Mouse (Mus musculus) MEL (cell line): ENCODE results near the gene Tigd2. TPM values are rescaled to one million over a fixed set of nuclear protein-coding genes. Genes with fewer than 3 reads are reported as not detected.

Experiments used
- DNase-seq: peaks from one replicate; pipeline ENCODE4 v3.0.0; 2011; ENCODE audit warnings: low read depth, low spot score
- H3K27ac ChIP-seq: 2 replicates; pipeline ENCODE4 v1.5.1; 2012; ENCODE audit warnings: low read depth, mild to moderate bottlenecking, control low read depth, low read length, moderate library complexity; ENCODE audit not compliant: control insufficient read depth
- H3K27me3 ChIP-seq, 2 experiments: fragments of 150-350 bp in 1 of 2; sonication (generic) in 1 of 2; 2 replicates each; pipeline ENCODE4 v1.6.1; 2012; ENCODE audit warnings: low read length in 2 of 2, mild to moderate bottlenecking in 2 of 2, improper control_type of control experiment in 1 of 2, moderate library complexity in 1 of 2; ENCODE audit not compliant: insufficient read depth in 2 of 2, control insufficient read depth in 1 of 2
- H3K36me3 ChIP-seq, 2 experiments: 2 replicates each; pipeline ENCODE4 v1.6.1; 2012 to 2014; ENCODE audit warnings: low read length in 2 of 2, improper control_type of control experiment in 1 of 2, inconsistent platforms in 1 of 2, mild to moderate bottlenecking in 1 of 2; ENCODE audit not compliant: insufficient read depth in 2 of 2, control insufficient read depth in 1 of 2
- H3K4me1 ChIP-seq, 2 experiments: fragments of 150-350 bp in 1 of 2; sonication (generic) in 1 of 2; 2 replicates each; pipeline ENCODE4 v1.6.1; 2012; ENCODE audit warnings: low read length in 2 of 2, improper control_type of control experiment in 1 of 2, mild to moderate bottlenecking in 1 of 2; ENCODE audit not compliant: insufficient read depth in 2 of 2, control insufficient read depth in 1 of 2
- H3K4me3 ChIP-seq, 2 experiments: fragments of 150-350 bp in 1 of 2; sonication (generic) in 1 of 2; 2 replicates each; pipeline ENCODE4 v1.5.1; 2012; ENCODE audit warnings: low read depth in 2 of 2, low read length in 2 of 2, mild to moderate bottlenecking in 2 of 2, moderate library complexity in 2 of 2, control low read depth in 1 of 2, improper control_type of control experiment in 1 of 2; ENCODE audit not compliant: control insufficient read depth in 1 of 2, insufficient read depth in 1 of 2
- H3K79me2 ChIP-seq: 2 replicates; pipeline ENCODE4 v1.6.1; 2012; ENCODE audit warnings: mild to moderate bottlenecking, low read length, moderate library complexity; ENCODE audit not compliant: control insufficient read depth, poor library complexity, insufficient read depth
- H3K9ac ChIP-seq: 2 replicates; pipeline ENCODE4 v1.6.1; 2012; ENCODE audit warnings: low read depth, mild to moderate bottlenecking, control low read depth, low read length, moderate library complexity; ENCODE audit not compliant: control insufficient read depth, poor library complexity, severe bottlenecking
- H3K9me3 ChIP-seq: fragments of 150-350 bp; sonication (generic); replicated peaks from 2 replicates; pipeline ENCODE4 v1.6.1; 2012; ENCODE audit warnings: mild to moderate bottlenecking, low read length, improper control_type of control experiment, moderate library complexity; ENCODE audit not compliant: insufficient read depth
- MXI1 ChIP-seq: IDR thresholded peaks from 2 replicates; pipeline ENCODE4 v1.6.1; 2011; ENCODE audit warnings: mild to moderate bottlenecking, low read depth, low read length, improper control_type of control experiment
- RAD21 ChIP-seq: IDR thresholded peaks from 2 replicates; pipeline ENCODE4 v1.6.1; 2011; ENCODE audit warnings: mild to moderate bottlenecking, low read depth, low read length, improper control_type of control experiment
- TCF12 ChIP-seq: IDR thresholded peaks from 2 replicates; pipeline ENCODE4 v1.6.1; 2014; ENCODE audit warnings: low read depth, mild to moderate bottlenecking, inconsistent platforms, low read length, improper control_type of control experiment, moderate library complexity
- UBTF ChIP-seq: IDR thresholded peaks from 2 replicates; pipeline ENCODE4 v1.6.1; 2012; ENCODE audit warnings: low read depth, mild to moderate bottlenecking, inconsistent platforms, low read length, improper control_type of control experiment, moderate library complexity, borderline replicate concordance; ENCODE audit not compliant: insufficient read depth
- polyA plus RNA-seq, 2 experiments: library from polyadenylated mRNA; stranded (reverse) in 1 of 2; unstranded in 1 of 2; fragments of >175 nt in 1 of 2; fragments of >200 nt in 1 of 2; gene quantifications; 2 replicates each; pipeline versions ENCODE4 v1.2.1 to v1.2.4; 2012; ENCODE audit warnings: low replicate concordance in 2 of 2, low read depth in 1 of 2; ENCODE audit not compliant: insufficient read length in 2 of 2, insufficient read depth in 1 of 2, missing spikeins in 1 of 2
- total RNA-seq: library from RNA; depleted of rRNA; stranded (reverse); fragments of 300-350 nt; gene quantifications from 2 replicates; pipeline ENCODE4 v1.2.3, GENCODE M21; 2012; rRNA removed

Tigd2 gene
- total and polyA plus RNA-seq, 3 experiments: 7.2 to 64.5 (median 7.5) TPM

DNA sequence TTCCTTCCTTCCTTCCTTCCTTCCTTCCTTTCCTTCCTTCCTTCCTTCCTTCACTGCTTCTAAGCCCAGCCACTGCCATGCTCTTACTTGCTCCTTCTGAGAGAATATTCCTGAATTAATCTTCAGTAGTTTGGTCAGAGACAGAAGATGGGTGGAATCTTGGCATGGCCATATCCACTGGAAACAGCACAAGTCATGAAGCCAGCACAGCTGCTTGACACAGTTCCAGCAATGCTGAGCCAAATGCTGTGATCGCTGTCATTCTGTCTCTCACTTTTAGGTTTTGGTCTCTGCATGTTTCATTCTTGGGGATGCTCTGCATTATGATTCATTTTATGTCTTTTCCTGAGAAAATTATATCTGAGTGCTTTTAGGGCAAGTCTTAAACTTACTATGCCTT lies 47.2 kb downstream of the Tigd2 start:
- H3K27ac ChIP-seq: no peak overlapping the region
- H3K79me2 ChIP-seq: no peaks in the 10 kb centered on the region
- H3K9me3 ChIP-seq: no peaks in the 10 kb centered on the region
- H3K4me1 ChIP-seq: no peaks in the 10 kb centered on the region
- no peaks in the 10 kb centered on the region for H3K36me3 ChIP-seq
- no peak overlapping the region for H3K9ac ChIP-seq
- no peak for DNase-seq
- H3K27me3 ChIP-seq: no peaks in the 10 kb centered on the region
- no peak overlapping the region for H3K4me3 ChIP-seq
- TF ChIP-seq UBTF: no peak
- TF ChIP-seq TCF12: no peak
- TF ChIP-seq RAD21: no peak
- TF ChIP-seq MXI1: no peak

Other genes with a start within 250 kb of the Tigd2 start
- not detected in 2 replicates for gene Fam13a, start 184.3 kb upstream of the Tigd2 start, total RNA-seq
- not detected for gene Fam13a, start 184.3 kb upstream of the Tigd2 start, polyA plus RNA-seq
- gene Gprin3, start 217.4 kb downstream of the Tigd2 start, total RNA-seq: not detected in 2 replicates
- gene Gprin3, start 217.4 kb downstream of the Tigd2 start, polyA plus RNA-seq: not detected